Mouse (Mus musculus) forebrain, embryonic 14.5 days (tissue): ENCODE results near the gene Ccnt2. TPM values are rescaled to one million over a fixed set of nuclear protein-coding genes. Genes with fewer than 3 reads are reported as not detected.

Experiments
- ATAC-seq: fragments of 200-750 bp; cut with Nextera tagmentation; 2 replicates; pipeline ENCODE4 v1.8.0; 2017; ENCODE audit warnings: mild to moderate bottlenecking, moderate library complexity
- DNase-seq: peaks from one replicate; pipeline ENCODE4 v3.0.0-alpha.2; 2015; ENCODE audit warnings: low spot score
- H3K27ac ChIP-seq: fragments of 300-500 bp; sonication (generic); 2 replicates; pipeline ENCODE4 v1.5.1; 2014; ENCODE audit warnings: low read depth, mild to moderate bottlenecking, control low read depth, low read length, moderate library complexity
- H3K27me3 ChIP-seq: fragments of 300-500 bp; sonication (generic); replicated peaks from 2 replicates; pipeline ENCODE4 v1.6.1; 2014; ENCODE audit warnings: low read length, control low read depth, mixed read lengths; ENCODE audit not compliant: control insufficient read depth, insufficient read depth
- H3K36me3 ChIP-seq: fragments of 300-500 bp; sonication (generic); 2 replicates; pipeline ENCODE4 v1.6.1; 2014; ENCODE audit warnings: low read length, control low read depth; ENCODE audit not compliant: control insufficient read depth, insufficient read depth
- H3K4me1 ChIP-seq: fragments of 300-500 bp; sonication (generic); 2 replicates; pipeline ENCODE4 v1.6.1; 2014; ENCODE audit warnings: antibody characterized with exemption, low read length, control low read depth; ENCODE audit not compliant: control insufficient read depth, insufficient read depth
- H3K4me2 ChIP-seq: fragments of 300-500 bp; sonication (generic); 2 replicates; pipeline ENCODE4 v1.6.1; 2014; ENCODE audit warnings: mild to moderate bottlenecking, control low read depth, low read length
- H3K4me3 ChIP-seq: fragments of 300-500 bp; sonication (generic); 2 replicates; pipeline ENCODE4 v1.5.1; 2014; ENCODE audit warnings: low read depth, low read length, control low read depth
- H3K9ac ChIP-seq: fragments of 300-500 bp; sonication (generic); 2 replicates; pipeline ENCODE4 v1.6.1; 2014; ENCODE audit warnings: mild to moderate bottlenecking, low read length, control low read depth, moderate library complexity
- H3K9me3 ChIP-seq: fragments of 300-500 bp; sonication (generic); replicated peaks from 2 replicates; pipeline ENCODE4 v1.6.1; 2016; ENCODE audit warnings: low read length, control low read depth, mixed read lengths; ENCODE audit not compliant: control insufficient read depth
- WGBS: fragments of 180-500 bp; shearing (Covaris S2); extraction: QIAGEN DNeasy Blood & Tissue Kit; methylation state at CpG from one replicate; pipeline ENCODE4 v1.1.7; 2014; 5-methylcytosine and 5-hydroxymethylcytosine counted together
- polyA plus RNA-seq: library from polyadenylated mRNA; unstranded; fragments of >200 nt; fragmentation: Nextera tagmentation; extraction: Ambion mirVana; gene quantifications from 2 replicates; pipeline ENCODE4 v1.2.1, GENCODE M21; 2014

The Ccnt2 gene
- polyA plus RNA-seq, 1 experiment from 2014 or later = 49.4 TPM

- H3K4me1 ChIP-seq = peaks cover 26% of the 10 kb centered on the region
Measured at GRCm38 (mm10) chr1:127780142-127780541, 6.2 kb downstream of the Ccnt2 start.

GRCm38 (mm10) chr1:127780849-127781248 lies 6.9 kb downstream of the Ccnt2 start:
- Histone ChIP-seq H3K9me3 (no peaks in the 10 kb centered on the region), H3K27ac (no peak overlapping the region), H3K9ac (no peak overlapping the region), H3K4me3 (no peak overlapping the region), H3K4me2 (no peak overlapping the region), H3K27me3 (no peaks in the 10 kb centered on the region), H3K4me1 (peaks cover 22% of the 10 kb centered on the region), H3K36me3 (no peaks in the 10 kb centered on the region)
- ATAC-seq = no peak
- DNase-seq = no peak
- WGBS = 62% methylated on average over 2 of the region's 2 CpGs

More at GRCm38 (mm10) chr1:127780142-127780541, 6.2 kb downstream of the Ccnt2 start:
- 6% methylated on average over 3 of the region's 3 CpGs for WGBS
- DNase-seq (no peak), ATAC-seq (no peak)
- Histone ChIP-seq H3K4me3 (no peak overlapping the region), H3K9ac (no peak overlapping the region), H3K27me3 (no peaks in the 10 kb centered on the region), H3K36me3 (no peaks in the 10 kb centered on the region), H3K27ac (no peak overlapping the region), H3K9me3 (no peaks in the 10 kb centered on the region), H3K4me2 (no peak overlapping the region)

- Histone ChIP-seq H3K9me3 (no peaks in the 10 kb centered on the region), H3K4me3 (no peak overlapping the region), H3K9ac (no peak overlapping the region), H3K36me3 (no peaks in the 10 kb centered on the region), H3K27ac (no peak overlapping the region), H3K4me1 (peaks cover 19% of the 10 kb centered on the region; the same call in 1 of the 2 replicates), H3K4me2 (no peak overlapping the region), H3K27me3 (no peaks in the 10 kb centered on the region)
- DNase-seq (no peak), ATAC-seq (no peak)
Measured at GRCm38 (mm10) chr1:127783862-127784261, 9.9 kb downstream of the Ccnt2 start.

- ATAC-seq (no peak), DNase-seq (no peak)
- Histone ChIP-seq H3K9ac (no peak overlapping the region), H3K4me3 (no peak overlapping the region), H3K36me3 (no peaks in the 10 kb centered on the region), H3K4me2 (no peak overlapping the region), H3K9me3 (no peaks in the 10 kb centered on the region), H3K27me3 (no peaks in the 10 kb centered on the region), H3K27ac (no peak overlapping the region), H3K4me1 (peaks cover 13% of the 10 kb centered on the region; the same call in 1 of the 2 replicates)
- 79% methylated on average over 1 of the region's 1 CpGs for WGBS
Measured at GRCm38 (mm10) chr1:127785882-127786281, 11.9 kb downstream of the Ccnt2 start.

GRCm38 (mm10) chr1:127788943-127789342 lies 15.0 kb downstream of the Ccnt2 start:
- Histone ChIP-seq H3K9ac (no peak overlapping the region), H3K4me2 (no peak overlapping the region), H3K36me3 (0 out of 2 replicates have a peak, but pooled peaks cover 3% of the 10 kb centered on the region), H3K27me3 (no peaks in the 10 kb centered on the region), H3K9me3 (no peaks in the 10 kb centered on the region), H3K27ac (no peak overlapping the region), H3K4me1 (peaks cover 3% of the 10 kb centered on the region; the same call in 1 of the 2 replicates), H3K4me3 (no peak overlapping the region)
- ATAC-seq (no peak), DNase-seq (no peak)
- 83% methylated on average over 6 of the region's 6 CpGs for WGBS

GRCm38 (mm10) chr1:127793459-127793858 lies 19.5 kb downstream of the Ccnt2 start:
- no peak overlapping the region for H3K4me3 ChIP-seq
- no peak for ATAC-seq
- H3K9ac ChIP-seq = no peak overlapping the region
- H3K36me3 ChIP-seq = 0 out of 2 replicates have a peak, but pooled peaks cover 4% of the 10 kb centered on the region
- no peak overlapping the region for H3K4me2 ChIP-seq
- H3K4me1 ChIP-seq = no peaks in the 10 kb centered on the region
- no peaks in the 10 kb centered on the region for H3K9me3 ChIP-seq
- DNase-seq = no peak
- H3K27ac ChIP-seq = no peak overlapping the region
- WGBS = 92% methylated on average over 1 of the region's 1 CpGs
- no peaks in the 10 kb centered on the region for H3K27me3 ChIP-seq

GRCm38 (mm10) chr1:127795087-127795769 lies 21.3 kb downstream of the Ccnt2 start:
- 93% methylated on average over 6 of the region's 6 CpGs for WGBS

GRCm38 (mm10) chr1:127796341-127796740 lies 22.4 kb downstream of the Ccnt2 start:
- Histone ChIP-seq H3K27ac (no peak overlapping the region), H3K4me2 (no peak overlapping the region), H3K27me3 (no peaks in the 10 kb centered on the region), H3K4me1 (no peaks in the 10 kb centered on the region), H3K9me3 (no peaks in the 10 kb centered on the region), H3K9ac (no peak overlapping the region), H3K4me3 (no peak overlapping the region), H3K36me3 (peaks cover 19% of the 10 kb centered on the region)
- 77% methylated on average over 4 of the region's 4 CpGs for WGBS
- DNase-seq = no peak
- ATAC-seq = no peak

More at GRCm38 (mm10) chr1:127795087-127795769, 21.3 kb downstream of the Ccnt2 start:
- no peak overlapping the region for H3K4me3 ChIP-seq
- no peak overlapping the region for H3K27ac ChIP-seq
- DNase-seq (no peak), ATAC-seq (no peak)
- H3K36me3 ChIP-seq = peaks cover 17% of the 10 kb centered on the region
- H3K27me3 ChIP-seq = no peaks in the 10 kb centered on the region
- no peak overlapping the region for H3K9ac ChIP-seq
- no peaks in the 10 kb centered on the region for H3K4me1 ChIP-seq
- no peak overlapping the region for H3K4me2 ChIP-seq
- no peaks in the 10 kb centered on the region for H3K9me3 ChIP-seq

GRCm38 (mm10) chr1:127796752-127797151 lies 22.8 kb downstream of the Ccnt2 start:
- Histone ChIP-seq H3K4me1 (no peaks in the 10 kb centered on the region), H3K36me3 (peaks cover 22% of the 10 kb centered on the region), H3K9ac (no peak overlapping the region), H3K27ac (no peak overlapping the region), H3K4me3 (no peak overlapping the region), H3K27me3 (no peaks in the 10 kb centered on the region), H3K4me2 (no peak overlapping the region), H3K9me3 (no peaks in the 10 kb centered on the region)
- DNase-seq (no peak), ATAC-seq (no peak)
- WGBS = 81% methylated on average over 1 of the region's 1 CpGs
